ENCODE assay signal across 23 mouse cellular contexts in genomic region chr17:56442316-56442715, GRCm38 (mm10). TPM values are rescaled to one million over a fixed set of nuclear protein-coding genes. Genes with fewer than 3 reads are reported as not detected.
A peak's percentile ranks its signal among the peaks of the same experiment; 100 is the strongest.
DNase-seq lines count a peak whose midpoint lies in the region; ATAC-seq and TF ChIP-seq lines count a peak whose summit lies in the region.
"Had no signal": no experiment of that assay in that cellular context is flagged by ENCODE, and none has a peak within 500 bp of the region (broad histone marks: within the 10 kb centered on the region; RNA-seq: fewer than 3 reads in every experiment).

No protein-coding gene starts in this region.

- no peak for ATAC-seq in forebrain, postnatal 0 days
- ATAC-seq in heart, embryonic 11.5 days (replicated peaks; ENCODE audit: insufficient number of reproducible peaks, low FRiP score, low TSS enrichment) = no peak
- ATAC-seq: intestine, postnatal 0 days had no signal

- no peak overlapping the region for H3K4me2 ChIP-seq in forebrain, postnatal 0 days (ENCODE audit: low read depth)
- no peak overlapping the region for H3K4me2 ChIP-seq in CH12.LX (ENCODE audit: insufficient read depth, low read depth, poor library complexity, severe bottlenecking)
- H3K4me2 ChIP-seq in heart, embryonic 11.5 days = no peak overlapping the region
- H3K4me2 ChIP-seq: limb, embryonic 13.5 days; liver, embryonic 11.5 days; lung, embryonic 15.5 days had no signal

- TF ChIP-seq POLR2A in CH12.LX (IDR thresholded peaks at IDR 0.05; ENCODE audit: low read depth, low read length) = no peak
- TF ChIP-seq POLR2A in brain, embryonic 14.5 days (IDR thresholded peaks at IDR 0.05; ENCODE audit: borderline replicate concordance, extremely low read depth, insufficient read depth, insufficient read length, poor library complexity, severe bottlenecking) = no peak

- in situ Hi-C loops in CH12.LX (cut with MboI; ENCODE audit: low pct_ligation_motif_present, low pct_unique_long_range_greater_than_20kb, low sequenced_read_pairs) = no loop called here

- no peak for TF ChIP-seq EP300 in CH12.LX (IDR thresholded peaks at IDR 0.05; ENCODE audit: low read length)

- 63% methylated on average over 6 of the region's 6 CpGs for WGBS in forebrain, postnatal 0 days
- 91% methylated on average over 6 of the region's 6 CpGs for WGBS in forebrain, embryonic 10.5 days
- 70% methylated on average over 6 of the region's 6 CpGs for WGBS in heart, embryonic 11.5 days (ENCODE audit: insufficient replicate concordance)

- no peak for DNase-seq in forebrain, postnatal 0 days
- no peak for DNase-seq in forebrain, embryonic 10.5 days (ENCODE audit: extremely low spot score, low spot score)
- DNase-seq in left cerebral cortex, postnatal 4 days = peak; percentile 46
- no peak for DNase-seq in left cerebral cortex, adult 2 months (ENCODE audit: extremely low spot score in 1 of 2, low spot score in 2 of 2)
- no peak for DNase-seq in CH12.LX (ENCODE audit: extremely low read depth)
- DNase-seq in brain, embryonic 14.5 days (ENCODE audit: low read depth) = peak; percentile 45
- DNase-seq: adrenal gland, adult 8-10 months; cerebellum, adult 11 months; cerebellum, adult 9-10 months; cerebellum, postnatal 36 days; gastrocnemius, adult 2 months; gastrocnemius, postnatal 36 days; kidney, adult 9 months; kidney, postnatal 10 days; right cerebral cortex, adult 18-20 months; spleen, adult 18-20 months; thymus, postnatal 36 days had no signal

- intact Hi-C loops in left cerebral cortex, postnatal 4 days (cut with DNase I) = no loop called here
- intact Hi-C loops in left cerebral cortex, adult 2 months (cut with DNase I) = no loop called here

- H3K27ac ChIP-seq in forebrain, postnatal 0 days (ENCODE audit: low read depth, low read length) = peak overlapping the region; percentile 29; the same call in 1 of the 2 replicates
- no peak overlapping the region for H3K27ac ChIP-seq in forebrain, embryonic 10.5 days
- H3K27ac ChIP-seq in left cerebral cortex, adult 2 months = no peak overlapping the region; the same call in 1 of the 2 replicates
- H3K27ac ChIP-seq in CH12.LX (ENCODE audit: insufficient read depth, low read depth) = peak overlapping the region; percentile 41; the same call in 1 of the 2 replicates
- no peak overlapping the region for H3K27ac ChIP-seq in heart, embryonic 11.5 days (ENCODE audit: low read depth, low read length)
- H3K27ac ChIP-seq: gastrocnemius, adult 2 months; limb, embryonic 13.5 days; lung, embryonic 15.5 days; midbrain, embryonic 10.5 days had no signal

- no peak for TF ChIP-seq CTCF in forebrain, postnatal 0 days (IDR thresholded peaks at IDR 0.05; ENCODE audit: low read depth)
- no peak for TF ChIP-seq CTCF in left cerebral cortex, adult 2 months (IDR thresholded peaks at IDR 0.05)
- TF ChIP-seq CTCF in CH12.LX (conservative IDR thresholded peaks at IDR 0.05 in 1 of 2, IDR thresholded peaks at IDR 0.05 in 1 of 2; ENCODE audit: low read depth in 2 of 2, low read length in 2 of 2) = no peak
- TF ChIP-seq CTCF in brain, embryonic 14.5 days (IDR thresholded peaks at IDR 0.05; ENCODE audit: borderline replicate concordance, extremely low read depth, insufficient read depth, insufficient read length) = no peak

- dilution Hi-C loops in CH12.LX (cut with MboI; ENCODE audit: extremely low pct_ligation_motif_present, extremely low pct_unique_long_range_greater_than_20kb, low sequenced_read_pairs) = no loop called here

- H3K27me3 ChIP-seq in forebrain, postnatal 0 days (ENCODE audit: insufficient read depth, low read length) = no peaks in the 10 kb centered on the region
- no peaks in the 10 kb centered on the region for H3K27me3 ChIP-seq in forebrain, embryonic 10.5 days (ENCODE audit: poor library complexity, severe bottlenecking)
- no peaks in the 10 kb centered on the region for H3K27me3 ChIP-seq in CH12.LX (replicated peaks)
- no peaks in the 10 kb centered on the region for H3K27me3 ChIP-seq in heart, embryonic 11.5 days (ENCODE audit: control insufficient read depth, insufficient read depth, low read length)
- H3K27me3 ChIP-seq: limb, embryonic 13.5 days; lung, embryonic 15.5 days had no signal

- H3K79me2 ChIP-seq in CH12.LX (replicated peaks; ENCODE audit: control insufficient read depth, extremely low read depth, insufficient read depth, poor library complexity, severe bottlenecking) = no peaks in the 10 kb centered on the region

- H3K36me3 ChIP-seq in forebrain, postnatal 0 days (ENCODE audit: insufficient read depth) = peaks cover 57% of the 10 kb centered on the region
- peaks cover 96% of the 10 kb centered on the region for H3K36me3 ChIP-seq in forebrain, embryonic 10.5 days (replicated peaks)
- peaks cover 10 to 33% of the 10 kb centered on the region in 2 experiments for H3K36me3 ChIP-seq in CH12.LX (replicated peaks in 1 of 2; ENCODE audit: control insufficient read depth in 1 of 2, insufficient read depth in 1 of 2, low read length in 1 of 2)
- H3K36me3 ChIP-seq in heart, embryonic 11.5 days (ENCODE audit: control insufficient read depth, insufficient read depth, low read length) = peaks cover 15% of the 10 kb centered on the region

- H3K9me3 ChIP-seq in forebrain, postnatal 0 days (ENCODE audit: low read length) = no peaks in the 10 kb centered on the region
- H3K9me3 ChIP-seq in forebrain, embryonic 10.5 days = peaks cover 6% of the 10 kb centered on the region
- H3K9me3 ChIP-seq in CH12.LX (replicated peaks; ENCODE audit: low read length) = peaks cover 4% of the 10 kb centered on the region
- H3K9me3 ChIP-seq in heart, embryonic 11.5 days (replicated peaks; ENCODE audit: control insufficient read depth, low read length) = no peaks in the 10 kb centered on the region
- H3K9me3 ChIP-seq: lung, embryonic 15.5 days had no signal

- no peak for TF ChIP-seq RAD21 in CH12.LX (IDR thresholded peaks at IDR 0.05; ENCODE audit: low read depth, low read length)

- H3K4me3 ChIP-seq in forebrain, postnatal 0 days (ENCODE audit: low read depth, low read length) = no peak overlapping the region
- H3K4me3 ChIP-seq in forebrain, embryonic 10.5 days = no peak overlapping the region
- no peak overlapping the region for H3K4me3 ChIP-seq in left cerebral cortex, adult 2 months
- no peak overlapping the region for H3K4me3 ChIP-seq in CH12.LX (replicated peaks in 1 of 3; ENCODE audit: low read depth in 2 of 3, low read length in 2 of 3, poor library complexity in 1 of 3)
- H3K4me3 ChIP-seq in heart, embryonic 11.5 days (ENCODE audit: low read depth, low read length) = no peak overlapping the region
- H3K4me3 ChIP-seq: gastrocnemius, adult 2 months; limb, embryonic 13.5 days; lung, embryonic 15.5 days; midbrain, embryonic 10.5 days had no signal

- H3K9ac ChIP-seq in forebrain, postnatal 0 days = no peak overlapping the region
- no peak overlapping the region for H3K9ac ChIP-seq in CH12.LX (ENCODE audit: insufficient read depth, low read depth)
- no peak overlapping the region for H3K9ac ChIP-seq in heart, embryonic 11.5 days (ENCODE audit: low read depth, low read length)
- H3K9ac ChIP-seq: limb, embryonic 13.5 days; lung, embryonic 15.5 days had no signal

- H3K4me1 ChIP-seq in forebrain, postnatal 0 days (ENCODE audit: insufficient read depth) = peaks cover 11% of the 10 kb centered on the region; the same call in 1 of the 2 replicates
- H3K4me1 ChIP-seq in forebrain, embryonic 10.5 days = peaks cover 35% of the 10 kb centered on the region
- H3K4me1 ChIP-seq in CH12.LX (ENCODE audit: control insufficient read depth in 1 of 2, insufficient read depth in 2 of 2) = peaks cover 29 to 51% of the 10 kb centered on the region in 2 experiments
- peaks cover 6% of the 10 kb centered on the region; the same call in 1 of the 2 replicates for H3K4me1 ChIP-seq in heart, embryonic 11.5 days (ENCODE audit: control insufficient read depth, insufficient read depth, low read length)
- H3K4me1 ChIP-seq: limb, embryonic 13.5 days; lung, embryonic 15.5 days had no signal

TF ChIP-seq in CH12.LX, 34 proteins besides CTCF, POLR2A, EP300 and RAD21:
- TF ChIP-seq MAZ (IDR thresholded peaks at IDR 0.05; ENCODE audit: low read depth, low read length) = no peak

RNA-seq across cellular contexts. Expression of gene Ptprs, which starts 34.0 kb away (rescaled TPM):
- 568 and 711 TPM in 2 replicates for total RNA-seq in forebrain, postnatal 0 days (2014; rRNA removed)
- polyA plus RNA-seq in forebrain, postnatal 0 days (2015; fragmentation: Nextera tagmentation; extraction: Ambion mirVana) = 196 and 250 TPM in 2 replicates
- polyA plus RNA-seq in forebrain, embryonic 10.5 days (2016; fragmentation: Nextera tagmentation; extraction: Ambion mirVana) = 80.3 and 91.5 TPM in 2 replicates
- total RNA-seq in left cerebral cortex, postnatal 4 days (2021) = 100 to 1,000 TPM; 821 to 872 TPM
- total RNA-seq in left cerebral cortex, adult 2 months (2021) = 100 to 1,000 TPM; 645 to 696 TPM
- total RNA-seq in CH12.LX (2012; rRNA removed) (31.6 and 41.1 TPM in 2 replicates), CH12.LX (2014; rRNA removed) (10.4 and 11.3 TPM in 2 replicates)
- polyA plus RNA-seq in CH12.LX (2012; ENCODE audit: insufficient read length, low read depth) = 20.7 and 27.0 TPM in 2 replicates
- polyA plus RNA-seq in brain, embryonic 14.5 days (2012; rRNA removed) = 1,311 and 1,669 TPM in 2 replicates
- 53.0 and 58.1 TPM in 2 replicates for polyA plus RNA-seq in heart, embryonic 11.5 days (2014; fragmentation: Nextera tagmentation; extraction: Ambion mirVana)

Comparison
In these comparisons a context has a peak if more than half of its experiments do, and no peak if none do; other contexts are left out.
1. DNase-seq: peak in left cerebral cortex, postnatal 4 days (single experiment) and brain, embryonic 14.5 days (single experiment); none in forebrain, postnatal 0 days (single experiment), forebrain, embryonic 10.5 days (single experiment), left cerebral cortex, adult 2 months (0 of 2) and CH12.LX (single experiment).
2. H3K27ac ChIP-seq: peak in forebrain, postnatal 0 days (single experiment) and CH12.LX (single experiment); none in forebrain, embryonic 10.5 days (single experiment), left cerebral cortex, adult 2 months (single experiment) and heart, embryonic 11.5 days (single experiment).